Mouse (Mus musculus): ENCODE data around the gene Mical3.

Gene Mical3

GRCm38 (mm10) chr6:120957331-120957730, 173.5 kb downstream of the Mical3 start:
- no peak for DNase-seq (ENCODE audit: low spot score)

DNA sequence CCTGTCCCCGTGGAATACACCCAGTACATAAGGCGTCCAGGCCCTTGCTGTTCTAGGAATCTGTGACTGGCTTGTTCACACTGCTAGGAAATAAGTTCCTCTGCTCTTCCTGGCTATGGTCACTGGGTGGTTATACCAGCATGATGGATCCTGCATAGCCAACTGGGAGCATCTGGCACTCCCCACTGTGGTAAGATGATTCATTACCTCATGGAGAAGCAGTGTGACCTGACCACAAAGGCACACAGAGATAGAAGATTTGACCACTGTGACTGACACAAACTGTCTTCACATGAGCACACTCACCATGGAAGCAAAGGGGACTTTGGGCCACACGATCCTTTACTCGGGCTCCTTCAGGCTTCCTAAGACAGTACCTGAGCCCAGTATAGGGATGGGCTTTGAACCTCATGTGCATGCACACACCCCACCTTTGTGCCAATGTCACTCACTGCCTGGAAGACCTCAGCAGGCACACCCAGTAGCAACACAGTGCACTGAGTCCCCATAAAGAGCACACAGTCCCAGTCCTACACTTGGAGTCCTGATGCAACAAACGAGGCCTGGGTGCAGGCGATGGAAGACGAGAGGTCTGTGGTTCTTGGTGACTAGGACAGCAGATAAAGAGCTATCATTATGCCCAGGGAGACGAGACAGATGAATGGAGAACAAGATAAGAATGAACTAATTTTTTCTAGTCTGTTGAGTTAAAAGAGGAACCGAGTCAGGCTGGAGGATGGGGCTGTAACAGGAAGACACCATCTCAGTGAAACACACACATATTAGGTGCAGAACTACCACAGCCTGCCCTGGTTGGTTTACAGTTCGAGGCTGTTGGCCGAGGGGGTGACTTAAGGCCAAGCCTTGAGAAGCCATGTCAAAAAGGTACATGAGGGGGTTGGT, 174.3 kb downstream of the Mical3 start:
- no peak for DNase-seq (ENCODE audit: low spot score)

GRCm38 (mm10) chr6:120955215-120955614, 175.6 kb downstream of the Mical3 start:
- no peak for DNase-seq (ENCODE audit: low spot score)

- no peak for DNase-seq (ENCODE audit: low spot score)
These were observed 176.6 kb downstream of the Mical3 start for GRCm38 (mm10) chr6:120954241-120954640.

- no peak for DNase-seq (ENCODE audit: low spot score)
These were observed 178.3 kb downstream of the Mical3 start for GRCm38 (mm10) chr6:120952475-120952874.

GRCm38 (mm10) chr6:120951311-120951710, 179.5 kb downstream of the Mical3 start:
- no peak for DNase-seq (ENCODE audit: low spot score)

DNA sequence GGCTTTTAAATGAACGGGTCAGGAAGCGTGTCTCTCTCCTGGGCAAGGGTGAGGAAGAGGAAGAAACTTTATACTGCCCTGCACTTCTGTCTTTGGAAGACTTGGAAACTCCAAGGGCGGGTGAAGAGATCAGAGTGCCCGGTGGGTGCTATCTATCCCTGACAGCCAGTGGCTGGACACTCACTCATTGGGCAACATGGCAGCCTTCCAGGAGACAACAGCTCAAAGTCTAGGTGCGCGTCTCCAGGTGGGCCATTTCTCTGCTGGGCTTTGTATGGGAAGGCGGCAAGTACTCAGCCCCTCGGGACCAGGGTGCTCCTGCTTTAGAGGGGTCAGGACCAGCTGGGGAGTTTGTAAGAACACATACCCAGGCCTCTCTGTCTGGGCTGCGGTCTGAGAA, 185.3 kb downstream of the Mical3 start:
- no peak for DNase-seq (ENCODE audit: low spot score)

GRCm38 (mm10) chr6:120943964-120944363, 186.8 kb downstream of the Mical3 start:
- no peak for DNase-seq (ENCODE audit: low spot score)

- DNase-seq (ENCODE audit: low spot score), result no peak
These were observed 187.2 kb downstream of the Mical3 start for GRCm38 (mm10) chr6:120943551-120943950.

DNA sequence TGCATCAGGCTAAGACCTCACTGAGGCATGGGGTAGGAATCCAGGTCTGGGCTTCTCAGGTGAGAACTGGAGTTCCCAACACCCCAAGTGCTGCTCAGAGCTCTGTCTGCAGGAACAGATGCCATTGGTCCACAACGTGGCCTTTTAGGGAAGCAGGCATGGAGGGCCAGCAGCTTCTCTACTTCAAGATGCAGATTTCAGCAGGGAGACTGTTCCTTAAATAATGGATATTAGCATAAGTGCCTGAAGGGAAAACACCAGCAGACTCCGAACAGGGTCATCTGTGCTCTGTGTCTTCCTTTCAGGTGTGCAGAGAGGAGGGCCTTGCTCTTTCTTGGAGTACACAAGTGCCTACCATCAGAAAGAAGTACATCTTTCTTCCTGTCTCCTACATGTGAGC, 187.7 kb downstream of the Mical3 start:
- no peak for DNase-seq (ENCODE audit: low spot score)

DNA sequence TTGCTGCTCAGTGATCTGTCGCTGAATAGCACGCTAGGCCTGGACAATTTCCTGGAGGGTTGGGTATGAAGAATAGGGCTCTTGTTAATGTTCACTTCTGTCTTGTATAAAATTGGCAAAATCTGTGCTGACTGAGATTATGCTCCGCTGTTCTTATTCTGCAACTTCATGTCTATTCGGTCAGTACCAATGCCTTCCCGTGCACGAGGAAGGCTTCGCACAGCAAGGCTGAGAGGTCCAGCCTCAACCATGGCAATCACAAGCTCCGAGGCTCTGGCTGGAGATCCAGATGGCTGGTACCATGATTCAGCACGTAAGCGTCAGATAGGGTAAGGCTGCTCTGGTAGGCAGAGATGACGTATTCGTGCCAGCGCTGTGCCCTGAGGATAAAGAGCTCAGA, 189.2 kb downstream of the Mical3 start:
- no peak for DNase-seq (ENCODE audit: low spot score)

DNA sequence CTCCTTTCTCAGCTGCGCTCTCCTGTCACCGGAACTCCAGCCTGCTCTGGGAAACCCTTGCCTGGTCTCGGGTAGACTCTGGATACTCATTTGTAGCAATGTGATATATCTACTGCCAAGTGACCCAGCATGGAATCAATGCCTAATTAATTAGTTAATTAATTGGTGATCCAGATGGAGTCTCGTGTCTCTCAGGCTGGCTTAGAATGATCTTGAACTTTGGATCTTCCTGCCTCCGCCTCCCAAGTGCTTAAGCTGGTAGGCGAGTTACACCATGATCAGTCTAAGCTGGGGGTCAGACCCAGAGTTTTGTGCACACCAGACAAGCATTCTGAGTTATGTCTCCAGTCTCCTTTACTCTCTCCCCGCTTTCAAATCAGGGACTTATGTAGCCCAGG, 189.7 kb downstream of the Mical3 start:
- DNase-seq (ENCODE audit: low spot score), result no peak

GRCm38 (mm10) chr6:120940446-120941083, 190.2 kb downstream of the Mical3 start:
- DNase-seq (ENCODE audit: low spot score), result no peak

DNA sequence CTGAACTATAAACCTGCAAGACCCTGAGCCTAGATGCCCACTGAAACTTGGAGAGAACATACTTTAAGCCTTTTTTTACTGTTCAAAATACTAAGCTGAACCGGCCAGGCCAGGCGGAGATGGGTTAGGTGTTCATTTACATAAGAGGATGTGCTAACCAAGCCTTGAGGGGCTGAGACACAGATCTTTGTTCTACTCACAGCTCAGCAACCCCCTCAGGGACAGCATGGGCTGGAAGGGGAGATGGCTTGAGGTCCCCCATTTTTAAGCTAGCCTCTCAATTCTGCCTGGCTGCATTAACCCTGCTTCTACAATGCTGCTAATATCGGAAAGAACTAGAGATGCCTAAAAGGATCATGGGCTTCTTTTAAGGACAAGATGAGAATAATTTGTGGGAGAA, 191.0 kb downstream of the Mical3 start:
- DNase-seq (ENCODE audit: low spot score), result no peak

DNA sequence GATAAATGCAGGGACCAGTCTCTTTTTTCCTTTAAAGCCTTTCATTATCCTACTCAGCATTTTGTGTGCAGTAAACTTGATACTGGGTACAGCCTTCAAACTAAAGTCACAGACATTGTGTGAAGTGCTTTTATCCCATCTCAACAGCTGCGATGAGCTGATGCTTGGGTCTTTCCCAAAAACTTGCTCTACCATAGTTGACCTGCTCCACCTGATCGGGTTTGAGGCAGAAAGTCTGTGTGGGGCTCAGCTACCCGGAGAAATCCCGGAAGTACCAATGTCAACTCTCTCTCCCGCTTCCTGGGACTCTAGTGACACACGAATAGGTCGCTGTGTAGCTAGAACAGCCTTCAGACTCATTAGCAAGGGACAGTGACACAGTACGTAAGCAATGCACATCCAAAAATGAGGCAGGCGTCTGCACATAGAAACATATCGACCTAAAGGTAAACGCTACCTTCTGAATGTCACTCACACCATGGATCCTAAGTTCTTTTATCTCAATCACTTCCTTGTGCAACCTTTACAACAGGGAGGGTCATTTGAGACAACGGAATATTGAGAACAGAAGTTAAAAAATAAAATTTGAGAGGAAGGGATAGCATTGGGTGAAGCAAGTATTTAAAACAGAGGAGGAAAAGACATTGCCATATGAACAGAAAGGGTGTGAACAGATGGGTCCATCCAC, 191.9 kb downstream of the Mical3 start:
- DNase-seq (ENCODE audit: low spot score), result no peak

DNA sequence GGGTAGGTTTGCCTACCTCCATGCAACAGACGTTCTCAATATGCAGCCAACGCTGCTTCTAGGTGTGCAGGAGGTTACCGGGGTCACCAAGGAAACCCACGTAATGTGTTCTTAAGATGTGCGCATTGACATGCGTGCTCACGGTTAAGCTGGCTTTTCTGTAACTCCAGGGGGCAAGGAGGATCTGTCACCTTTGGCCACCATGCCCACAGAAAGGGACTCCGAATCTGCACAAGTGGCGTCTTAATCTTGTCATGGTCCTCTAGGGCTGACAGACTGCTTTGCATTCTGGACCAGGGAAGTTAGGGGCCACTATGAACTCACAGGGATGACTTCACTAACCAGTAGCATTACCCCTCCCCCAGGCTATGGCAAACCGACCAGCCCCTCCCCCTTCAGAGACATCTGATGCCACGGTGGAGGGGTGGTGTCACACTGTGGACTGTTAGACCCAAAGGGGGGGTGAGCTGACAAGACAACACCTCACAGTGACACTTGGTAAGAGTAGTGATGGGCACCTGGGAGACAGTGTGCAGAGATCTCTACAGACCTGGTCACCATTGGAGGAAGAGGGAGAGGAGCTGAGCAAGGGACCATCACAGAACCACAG, 192.7 kb downstream of the Mical3 start:
- DNase-seq (ENCODE audit: low spot score), result no peak

- DNase-seq (ENCODE audit: low spot score), result no peak
These were observed 193.6 kb downstream of the Mical3 start for GRCm38 (mm10) chr6:120937104-120937617.

DNA sequence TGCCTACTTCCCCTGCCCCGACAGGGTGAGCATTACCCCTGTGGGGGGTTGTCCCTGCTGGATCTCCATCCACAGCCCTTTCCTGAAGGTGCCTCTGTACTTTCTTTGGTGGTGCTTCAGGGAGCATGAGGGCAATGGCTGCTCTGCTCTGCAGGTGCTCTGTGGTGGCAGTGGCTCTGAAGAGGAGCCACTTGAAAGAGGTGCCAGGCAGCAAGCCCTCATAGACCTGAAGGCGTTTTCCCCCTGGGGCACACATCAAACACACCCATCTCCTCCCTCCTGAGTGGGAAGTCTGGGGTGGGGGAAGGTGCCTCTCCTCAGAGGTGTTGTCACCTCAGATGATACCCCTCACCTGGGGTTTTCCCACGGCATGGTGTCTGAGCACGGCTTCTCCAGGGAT, 196.6 kb downstream of the Mical3 start:
- no peak for DNase-seq (ENCODE audit: low spot score)

GRCm38 (mm10) chr6:120933670-120934069, 197.1 kb downstream of the Mical3 start:
- DNase-seq (ENCODE audit: low spot score), result no peak

- no peak for DNase-seq (ENCODE audit: low spot score)
These were observed 198.2 kb downstream of the Mical3 start for GRCm38 (mm10) chr6:120932597-120932996.

GRCm38 (mm10) chr6:120930450-120931306, 200.1 kb downstream of the Mical3 start:
- DNase-seq (ENCODE audit: low spot score), result no peak
